Mouse (Mus musculus): ENCODE results near the gene Bbs1. TPM values are rescaled to one million over a fixed set of nuclear protein-coding genes. Genes with fewer than 3 reads are reported as not detected.

The Bbs1 gene
- polyA plus RNA-seq, 1 experiment from 2014 or later = 6.4 TPM

DNA sequence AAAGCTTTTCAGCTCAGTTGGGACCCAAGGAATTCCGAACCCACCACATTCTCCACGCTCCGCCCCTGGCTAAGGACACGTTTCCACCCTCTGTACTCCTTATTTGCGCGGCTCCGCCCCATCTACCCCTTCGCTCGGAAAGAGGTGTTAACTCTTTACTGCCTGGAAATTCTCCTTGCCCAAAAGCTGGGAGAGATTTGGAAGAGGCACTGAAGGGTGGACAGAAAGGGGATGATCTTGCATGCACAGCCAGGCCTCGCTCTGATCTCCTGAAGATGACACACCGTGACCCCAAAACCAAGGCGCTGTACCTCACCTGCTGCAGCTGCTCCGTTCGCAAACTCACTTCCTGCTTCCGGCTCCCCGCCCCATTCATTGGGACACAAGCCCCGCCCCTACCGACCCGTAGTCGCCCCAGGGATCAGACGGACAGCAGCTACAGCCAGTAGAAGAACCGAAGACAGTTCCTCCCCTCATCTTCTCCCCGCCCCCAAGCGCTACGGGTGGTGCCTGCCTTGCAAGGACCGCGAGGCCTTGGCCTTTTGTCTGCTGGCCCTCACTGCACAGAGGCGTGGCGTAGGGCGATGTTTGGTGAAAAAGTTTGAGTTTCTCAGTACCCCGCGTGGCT lies 21.6 kb upstream of the Bbs1 start, which contains the start of gene Dpp3:
Gene Dpp3, minus strand, starts transcription at position 384 of the 628 bp plus-strand sequence.
- under 1% methylated on average over 32 of the region's 32 CpGs for WGBS
- Histone ChIP-seq H3K4me2 (replicated peaks; ENCODE audit: low read depth, low read length) (peak within 1 kb of the TSS; percentile 80), H3K4me3 (ENCODE audit: low read depth, low read length) (peak within 1 kb of the TSS; percentile 59), H3K27ac (ENCODE audit: low read length) (peak within 1 kb of the TSS; percentile 82), H3K27me3 (ENCODE audit: control insufficient read depth, insufficient read depth, low read length) (no peaks in the 10 kb centered on the region), H3K4me1 (ENCODE audit: control insufficient read depth, insufficient read depth, low read length) (peaks cover 16% of the 10 kb centered on the region), H3K9me3 (ENCODE audit: control insufficient read depth, low read depth, low read length) (no peaks in the 10 kb centered on the region), H3K36me3 (ENCODE audit: control insufficient read depth, insufficient read depth, low read length) (peaks cover 13% of the 10 kb centered on the region), H3K9ac (replicated peaks; ENCODE audit: low read depth, low read length) (peak within 1 kb of the TSS; percentile 53)
- ATAC-seq (ENCODE audit: insufficient number of reproducible peaks, insufficient read depth, low FRiP score, low read depth) = peak; percentile 99

DNA sequence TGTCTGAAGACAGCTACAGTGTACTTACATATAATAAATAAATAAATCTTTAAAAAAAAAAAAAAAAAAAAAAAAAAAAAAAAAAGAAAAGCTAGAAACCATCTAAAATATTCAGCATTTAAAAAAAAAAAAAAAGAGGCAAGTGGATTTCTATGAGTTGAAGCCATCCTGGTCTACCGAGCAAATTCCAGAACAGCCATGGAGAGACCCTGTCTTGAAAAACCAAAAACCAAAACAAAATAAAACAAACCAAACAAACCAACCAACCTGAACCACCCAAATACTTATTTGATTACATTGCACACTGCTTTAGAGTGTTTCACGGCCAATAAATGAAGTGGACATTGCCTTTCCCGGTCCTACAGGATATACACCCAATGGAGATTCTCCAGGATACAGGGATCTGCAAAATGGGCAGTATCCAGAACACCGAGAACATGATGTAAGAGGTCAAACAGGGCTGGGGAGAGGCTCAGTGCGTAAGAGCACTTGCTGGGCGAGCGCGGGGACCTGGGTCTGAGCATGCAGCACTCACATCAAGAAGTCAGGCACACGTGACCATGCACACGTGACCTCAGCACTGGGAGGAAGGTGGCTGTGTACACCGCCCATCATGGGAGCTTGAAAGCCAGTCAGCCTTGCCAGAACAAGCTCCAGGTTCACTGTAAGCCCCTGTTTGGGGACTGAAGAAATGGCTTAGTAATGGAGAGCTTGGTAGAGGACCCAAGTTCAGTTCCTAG lies 18.9 kb upstream of the Bbs1 start:
- Histone ChIP-seq H3K36me3 (ENCODE audit: control insufficient read depth, insufficient read depth, low read length) (peaks cover 37% of the 10 kb centered on the region), H3K27me3 (ENCODE audit: control insufficient read depth, insufficient read depth, low read length) (no peaks in the 10 kb centered on the region), H3K27ac (ENCODE audit: low read length) (no peak overlapping the region), H3K4me2 (replicated peaks; ENCODE audit: low read depth, low read length) (no peak overlapping the region), H3K4me1 (ENCODE audit: control insufficient read depth, insufficient read depth, low read length) (peaks cover 16% of the 10 kb centered on the region), H3K9me3 (ENCODE audit: control insufficient read depth, low read depth, low read length) (no peaks in the 10 kb centered on the region), H3K9ac (replicated peaks; ENCODE audit: low read depth, low read length) (no peak overlapping the region), H3K4me3 (ENCODE audit: low read depth, low read length) (no peak overlapping the region)
- 96% methylated on average over 11 of the region's 11 CpGs for WGBS
- no peak for ATAC-seq (ENCODE audit: insufficient number of reproducible peaks, insufficient read depth, low FRiP score, low read depth)

DNA sequence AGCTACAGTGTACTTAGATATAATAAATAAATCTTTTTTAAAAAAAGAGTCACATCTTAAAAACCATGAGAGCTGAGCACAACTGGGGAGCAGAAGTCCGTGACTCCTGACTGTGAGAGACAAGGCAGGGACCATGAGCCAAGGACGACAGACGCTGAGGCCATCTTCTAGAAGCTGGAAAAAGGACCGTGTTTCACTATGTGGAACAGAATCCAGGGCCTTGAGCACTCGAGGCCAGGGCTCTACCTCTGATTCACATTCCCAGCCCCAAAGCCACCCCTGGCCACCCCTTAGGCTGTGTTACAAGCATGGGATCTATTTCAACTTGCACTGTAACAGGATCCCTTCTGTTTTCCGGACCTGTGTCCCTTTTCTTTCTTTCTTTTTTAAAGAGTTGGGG lies 13.2 kb upstream of the Bbs1 start:
- Histone ChIP-seq H3K9ac (replicated peaks; ENCODE audit: low read depth, low read length) (no peak overlapping the region), H3K4me2 (replicated peaks; ENCODE audit: low read depth, low read length) (no peak overlapping the region), H3K36me3 (ENCODE audit: control insufficient read depth, insufficient read depth, low read length) (peaks cover 76% of the 10 kb centered on the region), H3K27ac (ENCODE audit: low read length) (no peak overlapping the region), H3K4me1 (ENCODE audit: control insufficient read depth, insufficient read depth, low read length) (no peaks in the 10 kb centered on the region), H3K27me3 (ENCODE audit: control insufficient read depth, insufficient read depth, low read length) (no peaks in the 10 kb centered on the region), H3K4me3 (ENCODE audit: low read depth, low read length) (no peak overlapping the region), H3K9me3 (ENCODE audit: control insufficient read depth, low read depth, low read length) (no peaks in the 10 kb centered on the region)
- no peak for ATAC-seq (ENCODE audit: insufficient number of reproducible peaks, insufficient read depth, low FRiP score, low read depth)
- 84% methylated on average over 6 of the region's 6 CpGs for WGBS

DNA sequence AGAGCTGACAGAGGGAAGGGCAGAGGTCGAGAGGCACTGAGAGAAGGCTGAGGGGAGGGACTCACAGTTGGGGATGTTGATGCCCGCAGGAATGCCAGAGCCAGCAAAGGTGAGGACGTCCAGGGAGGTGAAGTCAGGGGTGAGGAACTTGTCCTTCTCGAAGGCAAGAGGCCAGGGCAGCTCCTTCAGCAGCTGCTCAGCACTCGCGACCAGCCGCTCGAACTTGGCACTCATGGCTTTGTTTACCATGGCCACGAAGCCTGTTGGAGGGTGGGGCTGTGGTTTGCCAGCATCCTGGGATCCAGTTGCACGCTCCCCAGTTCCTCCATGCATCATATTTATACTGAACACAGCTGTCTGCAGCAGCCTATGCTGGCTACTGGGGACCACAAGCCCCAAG lies 10.4 kb upstream of the Bbs1 start:
- Histone ChIP-seq H3K4me2 (replicated peaks; ENCODE audit: low read depth, low read length) (no peak overlapping the region), H3K4me3 (ENCODE audit: low read depth, low read length) (no peak overlapping the region), H3K9ac (replicated peaks; ENCODE audit: low read depth, low read length) (no peak overlapping the region), H3K36me3 (ENCODE audit: control insufficient read depth, insufficient read depth, low read length) (peaks cover 72% of the 10 kb centered on the region), H3K27ac (ENCODE audit: low read length) (no peak overlapping the region), H3K4me1 (ENCODE audit: control insufficient read depth, insufficient read depth, low read length) (no peaks in the 10 kb centered on the region), H3K9me3 (ENCODE audit: control insufficient read depth, low read depth, low read length) (no peaks in the 10 kb centered on the region), H3K27me3 (ENCODE audit: control insufficient read depth, insufficient read depth, low read length) (no peaks in the 10 kb centered on the region)
- 80% methylated on average over 10 of the region's 10 CpGs for WGBS
- no peak for ATAC-seq (ENCODE audit: insufficient number of reproducible peaks, insufficient read depth, low FRiP score, low read depth)

DNA sequence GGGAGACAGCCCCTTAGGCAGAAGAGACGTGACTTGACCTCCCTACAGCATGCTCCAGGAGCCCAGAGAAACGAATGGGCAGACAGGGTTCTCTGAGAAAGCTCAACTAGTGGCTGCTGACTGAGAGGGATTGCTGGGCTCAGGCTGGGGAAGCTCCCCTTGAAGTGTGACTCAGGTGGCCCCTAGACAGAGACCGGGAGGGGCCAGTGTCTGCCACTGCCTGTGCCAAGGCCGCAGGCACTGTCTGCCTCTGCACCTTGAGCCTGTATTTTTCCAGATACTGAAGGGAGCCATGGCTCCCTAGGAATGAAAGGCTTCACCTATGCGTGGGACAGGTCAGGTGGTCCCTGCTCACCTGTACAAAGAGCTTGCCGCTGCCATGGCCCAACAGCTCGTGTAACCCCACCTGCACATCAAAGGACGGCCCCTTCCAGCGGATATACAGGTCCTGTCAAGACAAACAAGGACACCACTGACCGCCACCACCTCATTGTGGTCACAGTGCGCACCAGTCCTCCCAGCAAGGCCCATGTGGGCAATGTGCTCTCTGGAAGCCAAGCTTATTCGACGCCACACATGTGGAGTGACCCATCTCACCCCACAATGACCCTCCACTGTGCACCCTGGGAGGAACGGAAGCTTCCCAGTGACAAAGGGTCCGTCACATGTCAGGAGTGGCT lies 9.6 kb upstream of the Bbs1 start:
- 91% methylated on average over 15 of the region's 15 CpGs for WGBS

DNA sequence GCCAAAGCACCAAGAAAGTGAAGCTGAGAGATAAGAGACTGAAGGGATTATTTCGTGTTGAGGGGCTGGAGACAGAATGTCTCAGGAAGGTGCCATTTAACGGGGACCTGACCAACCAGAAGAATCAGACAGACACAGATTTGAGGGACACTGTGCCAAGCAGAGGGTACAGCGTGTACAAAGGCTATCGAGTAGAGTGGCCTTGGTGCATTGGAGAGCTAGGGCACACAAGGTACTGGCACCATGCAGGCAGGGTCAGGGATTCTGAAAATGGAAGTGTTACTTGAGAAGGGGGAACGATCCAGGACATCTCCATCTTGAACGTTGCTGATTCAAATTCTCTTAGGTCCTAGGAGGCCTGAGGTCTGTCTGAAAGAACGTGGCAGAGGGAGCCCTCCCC lies 2.9 kb upstream of the Bbs1 start:
- ATAC-seq (ENCODE audit: insufficient number of reproducible peaks, insufficient read depth, low FRiP score, low read depth) = no peak
- no peaks in the 10 kb centered on the region for H3K4me1 ChIP-seq (ENCODE audit: control insufficient read depth, insufficient read depth, low read length)
- no peak overlapping the region for H3K9ac ChIP-seq (replicated peaks; ENCODE audit: low read depth, low read length)
- no peak overlapping the region for H3K27ac ChIP-seq (ENCODE audit: low read length)
- H3K27me3 ChIP-seq (ENCODE audit: control insufficient read depth, insufficient read depth, low read length) = no peaks in the 10 kb centered on the region
- H3K4me3 ChIP-seq (ENCODE audit: low read depth, low read length) = no peak overlapping the region
- H3K36me3 ChIP-seq (ENCODE audit: control insufficient read depth, insufficient read depth, low read length) = peaks cover 50% of the 10 kb centered on the region
- no peaks in the 10 kb centered on the region for H3K9me3 ChIP-seq (ENCODE audit: control insufficient read depth, low read depth, low read length)
- H3K4me2 ChIP-seq (replicated peaks; ENCODE audit: low read depth, low read length) = no peak overlapping the region
- WGBS = 90% methylated on average over 7 of the region's 7 CpGs

More for the DNA sequence above, 9.6 kb upstream of the Bbs1 start:
- Histone ChIP-seq H3K36me3 (ENCODE audit: control insufficient read depth, insufficient read depth, low read length) (peaks cover 74% of the 10 kb centered on the region), H3K4me1 (ENCODE audit: control insufficient read depth, insufficient read depth, low read length) (no peaks in the 10 kb centered on the region), H3K9me3 (ENCODE audit: control insufficient read depth, low read depth, low read length) (no peaks in the 10 kb centered on the region), H3K9ac (replicated peaks; ENCODE audit: low read depth, low read length) (no peak overlapping the region), H3K4me2 (replicated peaks; ENCODE audit: low read depth, low read length) (no peak overlapping the region), H3K27me3 (ENCODE audit: control insufficient read depth, insufficient read depth, low read length) (no peaks in the 10 kb centered on the region), H3K4me3 (ENCODE audit: low read depth, low read length) (no peak overlapping the region), H3K27ac (ENCODE audit: low read length) (no peak overlapping the region)
- ATAC-seq (ENCODE audit: insufficient number of reproducible peaks, insufficient read depth, low FRiP score, low read depth) = no peak

DNA sequence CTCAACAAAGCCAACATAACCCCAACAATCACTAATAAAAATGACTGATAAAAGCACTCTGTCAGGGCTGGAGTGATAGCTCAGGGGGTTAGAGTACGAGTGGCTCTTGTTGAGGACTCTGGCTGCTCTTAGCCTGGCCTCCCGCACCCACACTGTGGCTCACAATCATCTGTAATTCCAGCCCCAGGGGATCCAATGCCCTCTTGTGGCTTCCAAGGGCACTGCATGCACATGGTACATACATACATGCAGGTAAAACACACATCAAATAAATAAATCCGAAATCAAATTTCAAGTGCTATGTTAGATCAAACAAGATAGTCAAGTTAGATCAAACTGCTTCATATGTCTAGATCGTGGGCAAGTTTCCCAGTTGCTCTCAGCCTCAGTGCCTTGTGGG lies 1.7 kb upstream of the Bbs1 start:
- no peaks in the 10 kb centered on the region for H3K4me1 ChIP-seq (ENCODE audit: control insufficient read depth, insufficient read depth, low read length)
- no peaks in the 10 kb centered on the region for H3K27me3 ChIP-seq (ENCODE audit: control insufficient read depth, insufficient read depth, low read length)
- H3K9me3 ChIP-seq (ENCODE audit: control insufficient read depth, low read depth, low read length) = no peaks in the 10 kb centered on the region
- H3K4me2 ChIP-seq (replicated peaks; ENCODE audit: low read depth, low read length) = no peak overlapping the region
- peaks cover 40% of the 10 kb centered on the region for H3K36me3 ChIP-seq (ENCODE audit: control insufficient read depth, insufficient read depth, low read length)
- no peak for ATAC-seq (ENCODE audit: insufficient number of reproducible peaks, insufficient read depth, low FRiP score, low read depth)
- H3K4me3 ChIP-seq (ENCODE audit: low read depth, low read length) = no peak overlapping the region
- 83% methylated on average over 4 of the region's 4 CpGs for WGBS
- no peak overlapping the region for H3K9ac ChIP-seq (replicated peaks; ENCODE audit: low read depth, low read length)
- H3K27ac ChIP-seq (ENCODE audit: low read length) = no peak overlapping the region

DNA sequence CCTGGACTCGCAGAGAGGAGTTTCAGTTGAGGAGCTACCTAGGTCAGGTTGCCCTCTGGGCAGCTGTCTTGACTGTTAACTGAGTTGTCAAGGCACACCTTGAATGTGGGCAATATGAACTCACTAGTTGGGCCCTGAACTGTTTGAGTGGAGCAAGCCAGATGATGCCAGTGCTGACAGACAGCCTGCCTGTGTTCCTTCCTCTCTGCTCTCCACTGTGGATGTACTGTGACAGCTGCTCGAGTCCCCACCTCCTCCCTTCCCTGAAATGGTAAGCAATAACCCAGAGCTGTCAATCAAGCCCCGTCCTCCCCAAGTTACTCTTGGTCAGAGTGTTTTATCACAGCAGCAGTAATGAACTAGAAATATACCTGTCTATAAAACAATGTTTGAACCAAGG lies 6.5 kb downstream of the Bbs1 start:
- H3K9me3 ChIP-seq (ENCODE audit: control insufficient read depth, low read depth, low read length) = no peaks in the 10 kb centered on the region
- H3K4me2 ChIP-seq (replicated peaks; ENCODE audit: low read depth, low read length) = no peak overlapping the region
- no peaks in the 10 kb centered on the region for H3K36me3 ChIP-seq (ENCODE audit: control insufficient read depth, insufficient read depth, low read length)
- H3K4me1 ChIP-seq (ENCODE audit: control insufficient read depth, insufficient read depth, low read length) = no peaks in the 10 kb centered on the region
- no peak overlapping the region for H3K27ac ChIP-seq (ENCODE audit: low read length)
- 72% methylated on average over 3 of the region's 3 CpGs for WGBS
- no peak overlapping the region for H3K4me3 ChIP-seq (ENCODE audit: low read depth, low read length)
- ATAC-seq (ENCODE audit: insufficient number of reproducible peaks, insufficient read depth, low FRiP score, low read depth) = no peak
- H3K27me3 ChIP-seq (ENCODE audit: control insufficient read depth, insufficient read depth, low read length) = no peaks in the 10 kb centered on the region
- H3K9ac ChIP-seq (replicated peaks; ENCODE audit: low read depth, low read length) = no peak overlapping the region
